Comparison of ENCODE assay signal across 8 mouse cellular contexts in the genomic region with DNA sequence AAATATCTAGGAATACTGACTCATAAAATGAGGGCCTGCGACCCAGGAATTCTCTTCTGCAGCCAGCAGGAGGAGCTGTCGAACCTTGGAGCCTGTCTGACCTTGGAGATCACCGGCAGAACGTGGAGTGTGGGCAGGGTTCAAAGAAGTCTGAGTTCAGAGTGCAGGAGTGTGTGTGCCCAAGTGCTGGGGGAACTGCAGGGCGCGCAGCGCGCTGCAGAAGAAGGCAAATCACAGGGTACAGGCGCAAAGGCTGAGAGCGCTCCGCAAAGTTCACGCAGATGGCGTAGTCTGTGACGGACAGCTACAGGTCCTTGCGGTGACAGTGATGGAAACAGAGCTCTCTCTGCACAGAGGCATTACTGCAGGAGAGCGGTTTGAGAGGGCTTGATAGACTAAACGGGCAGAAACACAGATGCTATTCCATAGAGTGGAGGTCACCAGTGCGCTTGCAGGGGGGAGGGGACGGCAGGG. TPM values are rescaled to one million over a fixed set of nuclear protein-coding genes. Genes with fewer than 3 reads are reported as not detected.
DNase-seq lines count a peak whose midpoint lies in the region; ATAC-seq and TF ChIP-seq lines count a peak whose summit lies in the region.

No protein-coding gene starts in this region.

- no peaks in the 10 kb centered on the region for H3K9me3 ChIP-seq in embryonic facial prominence, embryonic 15.5 days (replicated peaks)
- H3K9me3 ChIP-seq in heart, embryonic 11.5 days (replicated peaks; ENCODE audit: control insufficient read depth, low read length) = no peaks in the 10 kb centered on the region
- H3K9me3 ChIP-seq in kidney, embryonic 14.5 days (ENCODE audit: control insufficient read depth, low read length) = no peaks in the 10 kb centered on the region
- no peaks in the 10 kb centered on the region for H3K9me3 ChIP-seq in liver, embryonic 12.5 days (replicated peaks)

- peak; percentile 68 for TF ChIP-seq CTCF in bone marrow macrophage, adult 2 months (IDR thresholded peaks at IDR 0.05; ENCODE audit: low read depth, low read length)

- 1% methylated on average over 19 of the region's 19 CpGs for WGBS in embryonic facial prominence, embryonic 15.5 days
- under 1% methylated on average over 19 of the region's 19 CpGs for WGBS in heart, embryonic 11.5 days (ENCODE audit: insufficient replicate concordance)
- 2% methylated on average over 19 of the region's 19 CpGs for WGBS in kidney, embryonic 14.5 days
- 5% methylated on average over 19 of the region's 19 CpGs for WGBS in liver, embryonic 12.5 days (ENCODE audit: insufficient replicate concordance)

- DNase-seq in CD4-positive, CD25-positive, alpha-beta regulatory T cell, adult 2 months (ENCODE audit: low read depth, low spot score) = peak; percentile 86
- peak; percentile 53 to 59 for DNase-seq in spleen, postnatal 36 days (ENCODE audit: low spot score in 2 of 2)

- H3ac ChIP-seq in myocyte (ENCODE audit: control insufficient read depth, insufficient read length) = no peak overlapping the region

- peak overlapping the region; percentile 51 for H3K4me3 ChIP-seq in bone marrow macrophage, adult 2 months (ENCODE audit: insufficient read depth, low read length)
- H3K4me3 ChIP-seq in embryonic facial prominence, embryonic 15.5 days (replicated peaks) = peak overlapping the region; percentile 48
- H3K4me3 ChIP-seq in heart, embryonic 11.5 days (ENCODE audit: low read depth, low read length) = peak overlapping the region; percentile 37
- peak overlapping the region; percentile 39 for H3K4me3 ChIP-seq in kidney, embryonic 14.5 days (ENCODE audit: low read length)
- peak overlapping the region; percentile 42 for H3K4me3 ChIP-seq in liver, embryonic 12.5 days
- no peak overlapping the region for H3K4me3 ChIP-seq in myocyte

- no peak overlapping the region for H3K27ac ChIP-seq in bone marrow macrophage, adult 2 months (ENCODE audit: insufficient read depth, low read depth, low read length)
- H3K27ac ChIP-seq in embryonic facial prominence, embryonic 15.5 days (replicated peaks) = no peak overlapping the region
- no peak overlapping the region for H3K27ac ChIP-seq in heart, embryonic 11.5 days (ENCODE audit: low read depth, low read length)
- no peak overlapping the region for H3K27ac ChIP-seq in kidney, embryonic 14.5 days (ENCODE audit: low read depth, low read length)
- peak overlapping the region; percentile 56; the same call in 1 of the 2 replicates for H3K27ac ChIP-seq in liver, embryonic 12.5 days

- no peak overlapping the region for H3K9ac ChIP-seq in embryonic facial prominence, embryonic 15.5 days
- peak overlapping the region; percentile 30; the same call in 1 of the 2 replicates for H3K9ac ChIP-seq in heart, embryonic 11.5 days (ENCODE audit: low read depth, low read length)
- peak overlapping the region; percentile 32; the same call in 1 of the 2 replicates for H3K9ac ChIP-seq in kidney, embryonic 14.5 days (ENCODE audit: low read depth, low read length)
- peak overlapping the region; percentile 44; the same call in 1 of the 2 replicates for H3K9ac ChIP-seq in liver, embryonic 12.5 days

- H3K4me2 ChIP-seq in embryonic facial prominence, embryonic 15.5 days (replicated peaks) = peak overlapping the region; percentile 91
- peak overlapping the region; percentile 75 for H3K4me2 ChIP-seq in heart, embryonic 11.5 days
- peak overlapping the region; percentile 70 for H3K4me2 ChIP-seq in kidney, embryonic 14.5 days (replicated peaks; ENCODE audit: low read depth, low read length)
- H3K4me2 ChIP-seq in liver, embryonic 12.5 days = peak overlapping the region; percentile 68
- peak overlapping the region; percentile 73 for H3K4me2 ChIP-seq in myocyte (ENCODE audit: low read depth)

- no peaks in the 10 kb centered on the region for H3K79me2 ChIP-seq in myocyte (ENCODE audit: control insufficient read depth, insufficient read depth)

- no peaks in the 10 kb centered on the region for H3K27me3 ChIP-seq in embryonic facial prominence, embryonic 15.5 days
- H3K27me3 ChIP-seq in heart, embryonic 11.5 days (ENCODE audit: control insufficient read depth, insufficient read depth, low read length) = 0 out of 2 replicates have a peak, but pooled peaks cover 2% of the 10 kb centered on the region
- H3K27me3 ChIP-seq in kidney, embryonic 14.5 days (ENCODE audit: control insufficient read depth, insufficient read depth, low read length) = no peaks in the 10 kb centered on the region
- H3K27me3 ChIP-seq in liver, embryonic 12.5 days (replicated peaks) = peaks cover 3% of the 10 kb centered on the region; the same call in 1 of the 2 replicates
- H3K27me3 ChIP-seq in myocyte (ENCODE audit: control insufficient read depth, insufficient read depth, insufficient read length) = no peaks in the 10 kb centered on the region

- no peaks in the 10 kb centered on the region for H3K36me3 ChIP-seq in embryonic facial prominence, embryonic 15.5 days
- no peaks in the 10 kb centered on the region for H3K36me3 ChIP-seq in heart, embryonic 11.5 days (ENCODE audit: control insufficient read depth, insufficient read depth, low read length)
- no peaks in the 10 kb centered on the region for H3K36me3 ChIP-seq in kidney, embryonic 14.5 days (ENCODE audit: control insufficient read depth, insufficient read depth, low read length)
- no peaks in the 10 kb centered on the region for H3K36me3 ChIP-seq in liver, embryonic 12.5 days
- no peaks in the 10 kb centered on the region for H3K36me3 ChIP-seq in myocyte (ENCODE audit: control insufficient read depth, insufficient read depth)

- peak; percentile 45; the same call in 1 of the 2 replicates for ATAC-seq in embryonic facial prominence, embryonic 15.5 days (ENCODE audit: insufficient number of reproducible peaks, low FRiP score, low TSS enrichment, low read depth)
- ATAC-seq in heart, embryonic 11.5 days (replicated peaks; ENCODE audit: insufficient number of reproducible peaks, low FRiP score, low TSS enrichment) = peak; percentile 36; the same call in 1 of the 2 replicates
- ATAC-seq in kidney, embryonic 14.5 days (ENCODE audit: low FRiP score, low TSS enrichment) = peak; percentile 82
- peak; percentile 61 for ATAC-seq in liver, embryonic 12.5 days

- H3K4me1 ChIP-seq in bone marrow macrophage, adult 2 months (ENCODE audit: control insufficient read depth, insufficient read depth, low read length) = peaks cover 8% of the 10 kb centered on the region
- H3K4me1 ChIP-seq in embryonic facial prominence, embryonic 15.5 days = peaks cover 4% of the 10 kb centered on the region; the same call in 1 of the 2 replicates
- no peaks in the 10 kb centered on the region for H3K4me1 ChIP-seq in heart, embryonic 11.5 days (ENCODE audit: control insufficient read depth, insufficient read depth, low read length)
- H3K4me1 ChIP-seq in kidney, embryonic 14.5 days (ENCODE audit: control insufficient read depth, insufficient read depth, low read length) = no peaks in the 10 kb centered on the region
- peaks cover 21% of the 10 kb centered on the region for H3K4me1 ChIP-seq in liver, embryonic 12.5 days

- TF ChIP-seq POLR2A in bone marrow macrophage, adult 2 months (IDR thresholded peaks at IDR 0.05; ENCODE audit: borderline replicate concordance, low read depth, low read length) = no peak
- no peak for TF ChIP-seq POLR2A in myocyte (IDR thresholded peaks at IDR 0.05; ENCODE audit: insufficient read length, low read depth)

RNA-seq across cellular contexts. Expression of a gene that starts 8.4 kb away (rescaled TPM):
- 2.2 TPM in 1 of 2 replicates, not detected in the other for polyA plus RNA-seq in bone marrow macrophage, adult 2 months (2012; ENCODE audit: insufficient read depth, insufficient read length, missing spikeins)
- 23.3 and 34.9 TPM in 2 replicates for polyA plus RNA-seq in embryonic facial prominence, embryonic 15.5 days (2015; fragmentation: Nextera tagmentation; extraction: Ambion mirVana)
- polyA plus RNA-seq in heart, embryonic 11.5 days (2014; fragmentation: Nextera tagmentation; extraction: Ambion mirVana) = 69.2 and 75.4 TPM in 2 replicates
- polyA plus RNA-seq in kidney, embryonic 14.5 days (2014; fragmentation: Nextera tagmentation; extraction: Ambion mirVana) = not detected in 2 replicates
- polyA plus RNA-seq in liver, embryonic 12.5 days (2016; fragmentation: Nextera tagmentation; extraction: Ambion mirVana) = not detected in 2 replicates
- polyA plus RNA-seq in myocyte (2012; fragmentation: generic; extraction: Trizol) = 534 TPM

RNA-seq across cellular contexts. Expression of a gene that starts 12.0 kb away (rescaled TPM):
- not detected in 2 replicates for polyA plus RNA-seq in bone marrow macrophage, adult 2 months (2012; ENCODE audit: insufficient read depth, insufficient read length, missing spikeins)
- 0.07 and 0.25 TPM in 2 replicates for polyA plus RNA-seq in embryonic facial prominence, embryonic 15.5 days (2015; fragmentation: Nextera tagmentation; extraction: Ambion mirVana)
- not detected in 2 replicates for polyA plus RNA-seq in heart, embryonic 11.5 days (2014; fragmentation: Nextera tagmentation; extraction: Ambion mirVana)
- 0.17 and 0.61 TPM in 2 replicates for polyA plus RNA-seq in kidney, embryonic 14.5 days (2014; fragmentation: Nextera tagmentation; extraction: Ambion mirVana)
- polyA plus RNA-seq in liver, embryonic 12.5 days (2016; fragmentation: Nextera tagmentation; extraction: Ambion mirVana) = 1.1 and 1.4 TPM in 2 replicates
- polyA plus RNA-seq in myocyte (2012; fragmentation: generic; extraction: Trizol) = 0.01 TPM

RNA-seq across cellular contexts. Expression of a gene that starts 26.6 kb away (rescaled TPM):
- 16.2 and 20.1 TPM in 2 replicates for polyA plus RNA-seq in bone marrow macrophage, adult 2 months (2012; ENCODE audit: insufficient read depth, insufficient read length, missing spikeins)
- 25.1 and 27.4 TPM in 2 replicates for polyA plus RNA-seq in embryonic facial prominence, embryonic 15.5 days (2015; fragmentation: Nextera tagmentation; extraction: Ambion mirVana)
- polyA plus RNA-seq in heart, embryonic 11.5 days (2014; fragmentation: Nextera tagmentation; extraction: Ambion mirVana) = 31.9 and 34.8 TPM in 2 replicates
- 22.8 and 26.2 TPM in 2 replicates for polyA plus RNA-seq in kidney, embryonic 14.5 days (2014; fragmentation: Nextera tagmentation; extraction: Ambion mirVana)
- polyA plus RNA-seq in liver, embryonic 12.5 days (2016; fragmentation: Nextera tagmentation; extraction: Ambion mirVana) = 16.0 and 18.1 TPM in 2 replicates
- polyA plus RNA-seq in myocyte (2012; fragmentation: generic; extraction: Trizol) = 28.8 TPM

RNA-seq across cellular contexts. Expression of a gene that starts 26.9 kb away (rescaled TPM):
- 120 and 121 TPM in 2 replicates for polyA plus RNA-seq in bone marrow macrophage, adult 2 months (2012; ENCODE audit: insufficient read depth, insufficient read length, missing spikeins)
- 206 and 209 TPM in 2 replicates for polyA plus RNA-seq in embryonic facial prominence, embryonic 15.5 days (2015; fragmentation: Nextera tagmentation; extraction: Ambion mirVana)
- 102 and 139 TPM in 2 replicates for polyA plus RNA-seq in heart, embryonic 11.5 days (2014; fragmentation: Nextera tagmentation; extraction: Ambion mirVana)
- polyA plus RNA-seq in kidney, embryonic 14.5 days (2014; fragmentation: Nextera tagmentation; extraction: Ambion mirVana) = 148 and 226 TPM in 2 replicates
- 204 and 213 TPM in 2 replicates for polyA plus RNA-seq in liver, embryonic 12.5 days (2016; fragmentation: Nextera tagmentation; extraction: Ambion mirVana)
- 201 TPM for polyA plus RNA-seq in myocyte (2012; fragmentation: generic; extraction: Trizol)

RNA-seq across cellular contexts. Expression of a gene that starts 32.5 kb away (rescaled TPM):
- 11.5 and 13.8 TPM in 2 replicates for polyA plus RNA-seq in bone marrow macrophage, adult 2 months (2012; ENCODE audit: insufficient read depth, insufficient read length, missing spikeins)
- 26.3 and 29.0 TPM in 2 replicates for polyA plus RNA-seq in embryonic facial prominence, embryonic 15.5 days (2015; fragmentation: Nextera tagmentation; extraction: Ambion mirVana)
- polyA plus RNA-seq in heart, embryonic 11.5 days (2014; fragmentation: Nextera tagmentation; extraction: Ambion mirVana) = 11.1 and 12.0 TPM in 2 replicates
- 15.9 and 20.5 TPM in 2 replicates for polyA plus RNA-seq in kidney, embryonic 14.5 days (2014; fragmentation: Nextera tagmentation; extraction: Ambion mirVana)
- 7.8 and 7.9 TPM in 2 replicates for polyA plus RNA-seq in liver, embryonic 12.5 days (2016; fragmentation: Nextera tagmentation; extraction: Ambion mirVana)
- polyA plus RNA-seq in myocyte (2012; fragmentation: generic; extraction: Trizol) = 11.6 TPM
